Mouse (Mus musculus) limb, embryonic 13.5 days (tissue): ENCODE measurements at regions not wholly inside any gene's neighbourhood (a gene's known extent, or its start where the extent isn't known, plus 50 kb on each side); places are given as distances from the start of the nearest gene placed in this dataset.
A peak's percentile ranks its signal among the peaks of the same experiment; 100 is the strongest.

Experiments used
- ATAC-seq: fragments of 200-750 bp; cut with Nextera tagmentation; 2 replicates; pipeline ENCODE4 v1.8.0; 2017; ENCODE audit warnings: low read depth, moderate number of reproducible peaks, moderate TSS enrichment; ENCODE audit not compliant: low FRiP score
- H3K27ac ChIP-seq: fragments of 300-500 bp; sonication (generic); 2 replicates; pipeline ENCODE4 v1.5.1; 2015; ENCODE audit warnings: inconsistent platforms, mild to moderate bottlenecking, moderate library complexity
- H3K27me3 ChIP-seq: fragments of 300-500 bp; sonication (generic); 2 replicates; pipeline ENCODE4 v1.6.1; 2015; ENCODE audit warnings: mild to moderate bottlenecking, inconsistent platforms
- H3K36me3 ChIP-seq: fragments of 300-500 bp; sonication (generic); 2 replicates; pipeline ENCODE4 v1.6.1; 2015; ENCODE audit warnings: inconsistent platforms, mild to moderate bottlenecking, moderate library complexity
- H3K4me1 ChIP-seq: fragments of 300-500 bp; sonication (generic); 2 replicates; pipeline ENCODE4 v1.6.1; 2015; ENCODE audit warnings: inconsistent platforms
- H3K4me2 ChIP-seq: fragments of 300-500 bp; sonication (generic); replicated peaks from 2 replicates; pipeline ENCODE4 v1.6.1; 2015; ENCODE audit warnings: inconsistent platforms, mild to moderate bottlenecking, moderate library complexity
- H3K4me3 ChIP-seq: fragments of 300-500 bp; sonication (generic); 2 replicates; pipeline ENCODE4 v1.5.1; 2015; ENCODE audit warnings: moderate library complexity, mild to moderate bottlenecking, inconsistent platforms
- H3K9ac ChIP-seq: fragments of 300-500 bp; sonication (generic); 2 replicates; pipeline ENCODE4 v1.6.1; 2015; ENCODE audit warnings: mild to moderate bottlenecking, inconsistent platforms
- H3K9me3 ChIP-seq: fragments of 300-500 bp; sonication (generic); 2 replicates; pipeline ENCODE4 v1.6.1; 2016; ENCODE audit warnings: inconsistent platforms
- WGBS: fragments of 180-500 bp; shearing (Covaris S2); methylation state at CpG from one replicate; pipeline ENCODE4 v1.1.7; 2015; 5-methylcytosine and 5-hydroxymethylcytosine counted together

DNA sequence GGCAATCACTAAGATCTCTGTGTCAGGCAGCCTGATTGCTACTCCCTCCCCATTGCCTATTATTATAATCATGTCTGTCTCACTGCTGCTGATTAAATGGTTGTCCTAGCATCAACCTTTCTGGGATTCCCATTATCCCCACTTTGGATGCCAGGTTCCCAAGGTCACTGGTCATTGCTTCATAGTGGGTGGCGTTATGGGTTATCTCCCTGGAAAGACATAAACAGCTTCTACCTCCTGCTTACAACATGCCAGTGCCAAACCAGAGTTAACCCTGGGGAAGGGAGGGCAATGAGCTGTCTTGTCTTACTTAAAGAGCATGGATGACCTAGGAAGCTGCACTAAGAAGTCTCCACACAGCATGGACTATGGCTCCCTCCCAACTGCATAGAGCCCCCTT, 136.9 kb downstream of the Uaca start:
- H3K9ac ChIP-seq: no peak overlapping the region
- H3K4me2 ChIP-seq: no peak overlapping the region
- peaks cover 22% of the 10 kb centered on the region for H3K4me1 ChIP-seq
- 0 out of 2 replicates have a peak, but pooled peaks cover 5% of the 10 kb centered on the region for H3K27me3 ChIP-seq
- no peak overlapping the region for H3K27ac ChIP-seq
- no peak overlapping the region for H3K4me3 ChIP-seq
- WGBS: 93% methylated on average over 1 of the region's 1 CpGs
- H3K36me3 ChIP-seq: no peaks in the 10 kb centered on the region
- H3K9me3 ChIP-seq: no peaks in the 10 kb centered on the region
- ATAC-seq: no peak

DNA sequence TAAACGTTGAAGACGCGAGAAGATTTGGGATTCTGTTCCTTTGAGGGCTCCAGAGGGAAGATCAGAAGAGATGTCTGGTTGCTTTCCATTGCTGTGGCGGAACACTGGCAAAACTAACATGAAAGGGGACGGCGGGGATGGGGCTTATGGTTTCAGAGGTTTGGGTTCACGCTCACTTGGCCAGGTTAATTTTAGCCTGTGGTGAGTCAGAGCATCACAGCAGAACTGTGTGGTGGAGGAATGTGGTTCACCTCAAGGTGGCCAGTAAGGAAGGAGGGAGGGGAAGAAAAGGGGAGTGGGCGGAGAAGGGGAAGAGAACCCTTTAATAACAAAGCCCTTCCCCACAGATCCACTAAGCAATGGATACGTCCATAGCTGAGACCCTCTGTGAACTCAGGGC, 142.6 kb downstream of the Uaca start:
- Histone ChIP-seq H3K4me2 (no peak overlapping the region), H3K27me3 (0 out of 2 replicates have a peak, but pooled peaks cover 3% of the 10 kb centered on the region), H3K4me3 (no peak overlapping the region), H3K9ac (no peak overlapping the region), H3K36me3 (no peaks in the 10 kb centered on the region), H3K9me3 (peaks cover 6% of the 10 kb centered on the region; the same call in 1 of the 2 replicates), H3K27ac (no peak overlapping the region), H3K4me1 (peaks cover 17% of the 10 kb centered on the region)
- WGBS: 84% methylated on average over 9 of the region's 9 CpGs
- ATAC-seq: no peak

DNA sequence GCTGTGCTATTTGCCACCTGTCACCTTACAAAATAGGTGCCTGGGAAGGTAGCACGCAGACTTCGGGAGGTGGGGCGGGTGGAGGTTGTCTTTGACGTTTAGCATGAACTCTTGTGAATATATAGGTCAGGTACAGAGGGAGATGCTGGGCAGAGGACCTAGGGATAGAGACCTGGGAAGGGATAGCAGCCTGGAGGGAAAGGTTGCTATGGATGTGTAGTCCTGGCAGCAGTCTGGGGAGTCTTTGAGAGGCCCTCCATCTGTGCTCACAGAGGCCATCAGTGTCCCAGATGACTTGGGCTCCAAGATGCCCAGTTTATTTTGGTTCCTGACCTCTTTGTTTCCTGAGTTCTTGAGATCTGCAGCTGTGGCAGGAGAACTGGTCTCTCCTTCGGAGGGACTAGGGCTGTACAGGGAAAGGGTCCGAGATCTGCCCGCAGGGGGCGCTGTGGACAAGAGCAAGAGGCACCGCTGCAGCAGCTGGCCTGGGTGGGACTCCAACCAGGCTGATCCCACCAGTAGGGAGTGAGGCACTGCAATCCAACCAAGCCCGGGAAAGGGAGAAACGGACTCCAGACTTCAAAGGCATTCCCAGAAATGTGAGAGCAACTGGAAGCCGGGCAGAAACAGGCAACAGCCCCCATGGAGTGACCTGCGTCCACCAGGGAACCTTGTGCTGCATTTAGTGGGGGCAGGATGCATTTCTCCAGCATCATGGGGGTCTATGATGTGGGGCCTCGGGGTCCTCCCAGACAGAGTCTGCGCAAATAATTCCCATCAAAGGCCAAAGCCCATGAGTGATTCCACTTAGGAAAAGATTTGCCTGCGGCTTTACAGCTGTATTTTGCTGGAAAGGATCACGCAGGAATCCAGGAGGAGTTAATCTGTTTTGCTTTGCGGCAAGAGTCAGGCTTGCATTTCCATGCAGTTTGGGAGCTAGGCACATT, 145.8 kb downstream of the Uaca start:
- Histone ChIP-seq H3K4me1 (peaks cover 20% of the 10 kb centered on the region), H3K9me3 (peaks cover 6% of the 10 kb centered on the region; the same call in 1 of the 2 replicates), H3K4me3 (no peak overlapping the region), H3K27ac (peak overlapping the region; percentile 49; the same call in 1 of the 2 replicates), H3K36me3 (no peaks in the 10 kb centered on the region), H3K9ac (no peak overlapping the region), H3K27me3 (peaks cover 20% of the 10 kb centered on the region), H3K4me2 (peak overlapping the region; percentile 46)
- WGBS: 16% methylated on average over 18 of the region's 18 CpGs
- peak; percentile 98 for ATAC-seq

DNA sequence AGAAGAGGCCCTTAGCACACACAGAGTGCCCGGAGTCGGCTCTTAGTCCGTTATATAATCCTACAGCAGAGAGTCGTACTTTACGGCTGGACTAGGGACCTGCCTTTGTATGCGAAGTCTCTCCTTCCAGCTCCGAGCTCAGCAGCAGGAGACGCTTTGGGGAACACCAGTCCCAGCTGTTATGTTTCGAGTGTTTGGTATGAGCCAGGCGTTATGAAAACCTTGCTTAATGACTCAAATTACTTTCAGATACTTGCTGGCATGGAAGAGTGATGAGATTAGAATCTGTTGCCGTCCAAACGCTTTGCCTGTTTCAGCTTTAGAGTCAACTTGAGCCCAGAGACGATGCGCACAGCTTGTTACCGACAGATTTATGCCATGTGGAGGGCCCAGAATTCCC, 153.0 kb downstream of the Uaca start:
- 28% methylated on average over 15 of the region's 15 CpGs for WGBS
- no peak for ATAC-seq
- Histone ChIP-seq H3K4me1 (peaks cover 58% of the 10 kb centered on the region), H3K9ac (no peak overlapping the region), H3K27me3 (peaks cover 52% of the 10 kb centered on the region), H3K27ac (0 out of 2 replicates have a peak overlapping the region, but pooled peaks have one; percentile 53), H3K4me3 (no peak overlapping the region), H3K9me3 (no peaks in the 10 kb centered on the region), H3K36me3 (no peaks in the 10 kb centered on the region), H3K4me2 (no peak overlapping the region)

DNA sequence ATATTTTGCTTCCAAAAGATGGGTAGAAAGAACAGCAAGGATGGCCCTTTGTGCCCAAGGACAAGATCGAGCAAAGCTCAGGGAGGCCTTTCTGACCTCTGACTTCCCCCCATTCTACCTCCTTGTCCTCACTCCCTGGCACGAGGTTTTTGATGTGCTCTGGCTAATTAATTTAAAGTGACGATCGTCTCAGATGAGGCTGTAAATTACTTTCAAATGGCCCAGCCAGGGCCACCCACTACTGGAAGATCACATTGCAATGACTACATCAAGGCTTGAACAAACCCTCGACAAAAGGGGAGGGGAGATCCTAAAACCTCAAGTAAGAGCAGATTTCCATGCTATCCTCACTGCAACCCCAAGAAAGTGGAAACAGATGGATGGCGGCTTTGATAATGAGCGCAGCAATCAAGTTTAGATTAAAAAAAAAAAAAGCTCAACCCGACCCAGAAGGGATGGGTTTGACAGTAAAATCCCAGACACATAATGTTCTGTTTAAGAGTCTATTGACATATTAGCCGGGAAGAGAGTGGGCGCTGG, 154.3 kb downstream of the Uaca start:
- Histone ChIP-seq H3K9ac (no peak overlapping the region), H3K4me3 (no peak overlapping the region), H3K27ac (peak overlapping the region; percentile 53; the same call in 1 of the 2 replicates), H3K36me3 (no peaks in the 10 kb centered on the region), H3K27me3 (peaks cover 45% of the 10 kb centered on the region), H3K4me2 (no peak overlapping the region), H3K4me1 (peaks cover 55% of the 10 kb centered on the region), H3K9me3 (no peaks in the 10 kb centered on the region)
- 14% methylated on average over 10 of the region's 10 CpGs for WGBS
- ATAC-seq: 0 out of 2 replicates have a peak, but pooled peaks have one; percentile 30

- peaks cover 36% of the 10 kb centered on the region for H3K27me3 ChIP-seq
- H3K4me3 ChIP-seq: no peak overlapping the region
- peaks cover 55% of the 10 kb centered on the region for H3K4me1 ChIP-seq
- no peaks in the 10 kb centered on the region for H3K9me3 ChIP-seq
- H3K27ac ChIP-seq: no peak overlapping the region
- no peaks in the 10 kb centered on the region for H3K36me3 ChIP-seq
- H3K9ac ChIP-seq: no peak overlapping the region
- ATAC-seq: no peak
- no peak overlapping the region for H3K4me2 ChIP-seq
- 90% methylated on average over 5 of the region's 5 CpGs for WGBS
Measured at GRCm38 (mm10) chr9:60950161-60950560, 155.8 kb downstream of the Uaca start.

GRCm38 (mm10) chr9:60951071-60951561, 156.8 kb downstream of the Uaca start:
- ATAC-seq: peak; percentile 84
- Histone ChIP-seq H3K36me3 (no peaks in the 10 kb centered on the region), H3K4me2 (peak overlapping the region; percentile 23), H3K27me3 (peaks cover 27% of the 10 kb centered on the region), H3K9me3 (no peaks in the 10 kb centered on the region), H3K4me3 (no peak overlapping the region), H3K27ac (peak overlapping the region; percentile 76), H3K4me1 (peaks cover 55% of the 10 kb centered on the region), H3K9ac (no peak overlapping the region)
- 18% methylated on average over 10 of the region's 10 CpGs for WGBS

- Histone ChIP-seq H3K9ac (no peak overlapping the region), H3K4me3 (no peak overlapping the region), H3K4me2 (no peak overlapping the region), H3K9me3 (no peaks in the 10 kb centered on the region), H3K27ac (no peak overlapping the region; the same call in 1 of the 2 replicates), H3K4me1 (peaks cover 25% of the 10 kb centered on the region), H3K36me3 (no peaks in the 10 kb centered on the region), H3K27me3 (no peaks in the 10 kb centered on the region; the same call in 1 of the 2 replicates)
- no peak for ATAC-seq
- WGBS: 60% methylated on average over 5 of the region's 5 CpGs
Measured at GRCm38 (mm10) chr9:60957438-60957837, 163.1 kb downstream of the Uaca start.

DNA sequence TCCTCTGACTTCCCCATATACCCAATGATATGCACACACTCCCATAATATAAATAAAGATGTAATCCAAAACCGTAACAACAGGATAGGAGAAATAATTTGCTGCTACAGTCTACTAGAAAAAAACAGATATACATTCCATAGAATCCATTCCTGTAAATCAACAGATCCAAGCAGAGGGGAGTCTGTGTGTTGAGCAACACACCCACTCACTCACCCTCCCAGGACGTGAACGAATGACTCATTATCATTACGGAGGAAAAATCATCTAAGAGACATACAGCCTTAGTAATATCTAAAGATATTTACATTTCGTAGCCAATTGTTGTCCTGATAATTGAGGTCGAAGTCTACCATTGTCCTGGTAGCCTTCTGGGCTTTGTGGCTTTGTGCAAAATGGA, 165.2 kb downstream of the Uaca start:
- no peak overlapping the region for H3K27ac ChIP-seq
- 88% methylated on average over 6 of the region's 6 CpGs for WGBS
- H3K4me3 ChIP-seq: no peak overlapping the region
- H3K9me3 ChIP-seq: no peaks in the 10 kb centered on the region
- no peaks in the 10 kb centered on the region for H3K36me3 ChIP-seq
- peaks cover 30% of the 10 kb centered on the region for H3K4me1 ChIP-seq
- no peaks in the 10 kb centered on the region for H3K27me3 ChIP-seq
- ATAC-seq: no peak
- no peak overlapping the region for H3K9ac ChIP-seq
- H3K4me2 ChIP-seq: no peak overlapping the region

GRCm38 (mm10) chr9:60962086-60962485, 167.7 kb downstream of the Uaca start:
- Histone ChIP-seq H3K9me3 (no peaks in the 10 kb centered on the region), H3K9ac (no peak overlapping the region), H3K4me1 (peaks cover 30% of the 10 kb centered on the region), H3K4me3 (no peak overlapping the region), H3K36me3 (no peaks in the 10 kb centered on the region), H3K4me2 (no peak overlapping the region), H3K27me3 (no peaks in the 10 kb centered on the region), H3K27ac (0 out of 2 replicates have a peak overlapping the region, but pooled peaks have one; percentile 2)
- peak; percentile 59 for ATAC-seq
- WGBS: 22% methylated on average over 4 of the region's 4 CpGs

- H3K27ac ChIP-seq: no peak overlapping the region
- H3K4me2 ChIP-seq: no peak overlapping the region
- no peak overlapping the region for H3K9ac ChIP-seq
- H3K27me3 ChIP-seq: no peaks in the 10 kb centered on the region; the same call in 1 of the 2 replicates
- H3K9me3 ChIP-seq: no peaks in the 10 kb centered on the region
- H3K4me3 ChIP-seq: no peak overlapping the region
- WGBS: 95% methylated on average over 1 of the region's 1 CpGs
- ATAC-seq: no peak
- no peaks in the 10 kb centered on the region for H3K36me3 ChIP-seq
- H3K4me1 ChIP-seq: peaks cover 20% of the 10 kb centered on the region
Measured at GRCm38 (mm10) chr9:60965641-60966040, 171.3 kb downstream of the Uaca start.
